Mouse (Mus musculus) lung, adult 2 months (tissue): Measurements from ENCODE around the gene Ttc7.

Experiments used
- CTCF ChIP-seq: fragments of 200-500 bp; IDR thresholded peaks from 2 replicates; pipeline ENCODE4 v1.5.1; 2011; ENCODE audit warnings: mild to moderate bottlenecking, low read length, control low read depth; ENCODE audit not compliant: insufficient read depth
- POLR2A ChIP-seq: fragments of 200-500 bp; IDR thresholded peaks from 2 replicates; pipeline ENCODE4 v1.6.1; 2011; ENCODE audit warnings: low read depth, mild to moderate bottlenecking, control low read depth, low read length, borderline replicate concordance; ENCODE audit errors: extremely low read depth

GRCm38 (mm10) chr17:87343060-87343703 lies 60.5 kb downstream of the Ttc7 start:
- TF ChIP-seq POLR2A (no peak), CTCF (no peak)
